Mouse (Mus musculus) 416B (cell line): Measurements from ENCODE around the gene P4ha1.
"Not testable (repeated sequence)": the region's sequence is repeated elsewhere in the genome, so short reads cannot be mapped to it uniquely, and the experiment has no call there.

Experiments
- DNase-seq: peaks from one replicate; pipeline ENCODE4 v3.0.0; 2011; ENCODE audit warnings: low read depth

P4ha1 gene

DNA sequence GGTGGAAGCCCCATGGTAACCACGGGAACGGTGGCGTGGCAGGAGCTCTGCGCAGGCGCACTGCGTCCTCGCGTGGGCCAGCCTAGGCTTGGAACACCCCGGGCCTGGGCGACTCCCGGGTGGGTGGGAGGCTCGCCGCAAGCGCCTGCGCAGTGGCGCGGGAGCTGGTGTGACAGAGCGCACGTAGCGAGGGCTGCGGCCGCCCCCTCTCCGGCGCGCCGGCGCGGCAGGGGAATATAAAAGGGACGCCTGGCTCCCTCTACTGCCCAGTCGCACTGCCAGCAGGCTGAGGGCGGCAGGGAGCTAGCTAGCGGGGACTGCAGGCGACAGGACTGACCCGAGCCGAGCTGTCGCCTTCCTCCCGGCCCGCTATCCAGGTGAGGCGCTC, at the start of gene P4ha1:
P4ha1 (plus strand) TSS at position 197 of the 388 bp plus-strand sequence.
- DNase-seq: peak; percentile 97

GRCm38 (mm10) chr10:59275745-59276144, 47.4 kb upstream of the P4ha1 start:
- DNase-seq: no peak

DNA sequence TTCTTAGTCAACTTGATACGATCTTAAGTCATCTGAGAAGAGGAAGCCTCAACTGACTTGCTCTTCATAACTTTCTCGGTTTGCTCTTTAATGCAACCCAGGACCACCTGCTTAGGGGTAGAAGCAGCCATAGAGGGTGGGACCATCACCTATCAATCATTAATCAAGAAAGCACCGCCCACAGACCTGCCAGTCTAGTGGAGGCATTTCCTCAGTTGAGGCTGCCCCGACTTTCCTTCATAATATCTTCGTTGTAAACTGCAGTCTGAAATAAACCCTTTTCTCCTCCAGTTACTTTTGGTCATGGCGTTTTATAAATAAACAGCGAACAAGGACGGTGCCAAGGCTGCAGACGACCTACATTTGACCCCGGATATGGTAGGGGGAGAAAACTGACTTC, 46.0 kb upstream of the P4ha1 start:
- DNase-seq: no peak

- no peak for DNase-seq
Measured at GRCm38 (mm10) chr10:59277729-59278475, 45.2 kb upstream of the P4ha1 start.

- DNase-seq: peak; percentile 35
Measured at GRCm38 (mm10) chr10:59283164-59283563, 39.9 kb upstream of the P4ha1 start.

DNA sequence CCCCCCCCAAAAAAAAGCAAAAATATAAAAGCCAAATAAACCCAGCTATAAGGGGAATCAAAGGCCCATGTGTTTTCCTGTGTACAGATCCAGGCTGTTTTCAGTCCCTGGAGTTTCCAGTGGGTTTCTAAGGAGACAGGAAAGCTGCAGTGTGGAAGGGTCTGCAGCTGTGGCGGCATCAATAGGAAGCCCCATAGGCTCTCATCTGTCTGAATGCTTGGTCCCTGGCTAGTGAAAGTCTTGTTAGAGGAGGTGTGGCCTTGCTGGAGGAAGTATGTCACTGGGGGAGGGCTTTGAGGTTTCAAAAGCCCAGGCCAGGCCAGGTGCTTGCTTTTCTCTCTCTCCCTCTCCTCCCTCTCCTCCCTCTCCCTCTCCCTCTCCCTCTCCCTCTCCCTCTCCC, 39.3 kb upstream of the P4ha1 start:
- peak; percentile 37 for DNase-seq

GRCm38 (mm10) chr10:59285530-59285929, 37.6 kb upstream of the P4ha1 start:
- no peak for DNase-seq

DNA sequence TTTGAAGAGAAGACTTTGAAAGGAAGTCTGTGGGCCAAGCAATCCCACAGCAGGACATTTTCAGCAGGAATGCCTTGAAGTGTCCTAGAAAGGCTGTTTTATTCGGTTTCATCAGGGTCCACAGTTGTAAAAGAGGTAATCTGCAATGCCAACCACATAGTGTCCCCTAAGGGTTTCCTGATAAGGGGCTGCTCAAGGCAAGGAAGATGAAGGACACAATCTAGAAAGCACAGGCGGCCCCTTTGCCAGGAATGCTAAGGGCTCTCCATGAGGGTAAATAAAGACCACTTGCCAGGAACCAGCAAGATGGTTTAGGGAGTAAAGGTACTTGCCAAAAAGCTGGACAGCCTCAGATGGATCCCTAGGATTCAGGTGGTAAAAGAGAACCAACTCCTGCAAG, 35.8 kb upstream of the P4ha1 start:
- DNase-seq: no peak

DNA sequence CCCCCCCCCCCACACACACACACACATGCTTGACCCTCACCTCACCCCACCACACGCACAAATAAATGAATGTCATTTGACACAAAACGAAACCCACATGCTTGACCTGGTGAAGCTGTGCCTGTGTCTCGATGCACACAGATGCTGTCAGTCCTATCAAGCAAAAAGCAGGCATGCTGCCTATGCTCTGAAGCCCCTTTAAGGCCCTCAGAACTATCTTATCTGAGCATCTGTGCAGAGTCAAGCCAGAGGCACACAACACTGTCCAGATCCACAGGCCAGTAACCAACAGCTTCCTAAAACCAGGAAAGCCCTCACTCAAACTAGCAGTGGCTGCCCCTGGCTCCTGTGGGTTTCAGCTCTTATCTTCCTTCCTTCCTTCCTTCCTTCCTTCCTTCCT, 35.4 kb upstream of the P4ha1 start:
- DNase-seq: no peak

DNA sequence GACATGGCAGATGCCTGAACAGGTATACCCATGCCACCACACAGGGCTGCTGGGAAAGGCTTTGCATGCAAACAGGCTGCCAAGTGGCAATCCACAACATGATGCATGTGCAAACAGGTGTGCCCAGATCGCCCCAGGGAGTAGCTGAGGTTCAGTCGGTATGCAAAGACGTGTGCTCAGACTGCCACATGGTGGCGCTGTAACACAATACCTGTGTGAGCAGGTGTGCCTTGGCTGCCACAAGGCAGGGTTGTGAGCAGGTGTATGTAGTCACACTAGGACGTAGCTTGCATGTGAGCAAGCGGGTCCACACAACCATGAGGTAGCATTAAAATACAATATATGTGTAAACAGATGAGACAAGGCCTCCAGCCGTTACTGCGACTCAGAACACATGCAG, 34.0 kb upstream of the P4ha1 start:
- no peak for DNase-seq

DNA sequence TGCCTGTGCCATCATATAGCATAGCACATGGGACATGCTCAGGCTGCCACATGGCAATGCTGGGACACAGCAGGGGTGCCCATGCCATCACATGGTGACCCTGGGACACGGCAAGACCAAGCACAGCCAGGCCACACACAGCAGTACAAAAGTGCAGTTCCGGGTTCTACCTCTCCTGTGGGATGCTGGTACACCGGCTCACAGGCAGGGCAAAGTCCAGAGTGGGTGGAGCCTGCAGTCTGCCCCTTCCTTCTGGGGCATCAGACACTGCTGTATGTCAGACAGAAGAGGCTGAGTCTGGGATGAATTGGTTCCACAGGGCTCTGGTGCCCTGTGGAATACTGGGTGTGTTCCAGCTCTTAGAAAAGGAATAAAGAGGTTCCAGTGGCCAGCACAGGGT, 31.6 kb upstream of the P4ha1 start:
- DNase-seq: no peak

DNA sequence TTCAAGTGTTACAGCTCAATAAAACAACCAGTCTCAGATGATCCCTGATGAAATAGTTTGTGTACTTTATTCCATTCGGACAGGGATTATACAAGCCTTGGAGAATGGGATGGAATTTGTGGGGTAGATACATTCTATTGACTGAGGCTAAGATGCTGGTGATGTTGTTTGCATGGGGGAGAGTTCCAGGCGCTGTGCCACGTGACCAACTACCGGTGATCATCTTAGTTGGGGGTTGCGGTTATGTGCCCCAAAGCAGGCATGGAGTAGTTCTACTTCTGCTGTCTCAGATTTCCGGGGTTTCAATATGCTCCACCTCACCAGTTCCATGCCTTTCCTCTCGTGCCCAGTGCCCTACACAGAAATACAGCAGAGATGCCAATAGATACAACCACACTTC, 31.0 kb upstream of the P4ha1 start:
- no peak for DNase-seq

DNA sequence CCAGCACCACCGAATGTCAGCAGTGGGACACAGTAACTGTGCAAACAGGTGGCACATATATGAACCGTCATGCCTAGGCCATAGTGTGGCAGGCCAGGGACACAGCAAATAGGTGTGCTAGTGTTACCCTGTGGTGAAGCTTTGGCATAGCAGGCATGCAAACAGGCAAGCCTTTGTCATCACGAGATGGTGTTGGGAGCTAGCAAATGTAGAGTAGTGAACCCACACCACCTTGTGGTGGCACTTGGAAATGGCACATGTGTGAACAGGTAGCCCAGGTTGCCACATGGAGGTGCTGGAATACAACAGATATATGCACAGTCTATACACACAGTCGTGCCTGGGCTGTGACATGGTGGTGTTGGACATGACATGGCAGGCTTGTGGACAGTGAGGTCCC, 30.5 kb upstream of the P4ha1 start:
- peak; percentile 86 for DNase-seq

GRCm38 (mm10) chr10:59295241-59295811, 27.8 kb upstream of the P4ha1 start:
- DNase-seq: peak; percentile 83

GRCm38 (mm10) chr10:59296261-59296660, 26.8 kb upstream of the P4ha1 start:
- DNase-seq: peak; percentile 86

DNA sequence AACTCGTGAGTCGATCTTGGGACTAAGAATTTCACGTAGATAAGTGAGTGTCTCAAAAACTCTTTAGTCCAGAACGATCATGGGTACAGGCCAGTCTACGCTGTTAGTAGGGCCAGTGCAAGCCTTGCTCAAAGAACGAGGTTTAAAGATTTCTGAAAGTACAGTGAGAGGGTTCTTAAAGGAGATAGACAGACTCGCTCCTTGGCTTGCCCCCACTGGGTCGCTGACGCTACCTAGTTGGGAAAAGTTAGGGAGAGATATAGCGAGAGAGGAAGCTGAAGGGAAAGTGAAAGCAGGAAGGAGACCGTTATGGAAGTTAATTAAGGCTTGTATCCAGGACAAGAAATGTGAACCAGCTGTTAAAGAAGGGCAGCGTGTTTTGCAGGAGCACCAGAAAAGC, 20.4 kb upstream of the P4ha1 start:
- not testable (repeated sequence) for DNase-seq

DNA sequence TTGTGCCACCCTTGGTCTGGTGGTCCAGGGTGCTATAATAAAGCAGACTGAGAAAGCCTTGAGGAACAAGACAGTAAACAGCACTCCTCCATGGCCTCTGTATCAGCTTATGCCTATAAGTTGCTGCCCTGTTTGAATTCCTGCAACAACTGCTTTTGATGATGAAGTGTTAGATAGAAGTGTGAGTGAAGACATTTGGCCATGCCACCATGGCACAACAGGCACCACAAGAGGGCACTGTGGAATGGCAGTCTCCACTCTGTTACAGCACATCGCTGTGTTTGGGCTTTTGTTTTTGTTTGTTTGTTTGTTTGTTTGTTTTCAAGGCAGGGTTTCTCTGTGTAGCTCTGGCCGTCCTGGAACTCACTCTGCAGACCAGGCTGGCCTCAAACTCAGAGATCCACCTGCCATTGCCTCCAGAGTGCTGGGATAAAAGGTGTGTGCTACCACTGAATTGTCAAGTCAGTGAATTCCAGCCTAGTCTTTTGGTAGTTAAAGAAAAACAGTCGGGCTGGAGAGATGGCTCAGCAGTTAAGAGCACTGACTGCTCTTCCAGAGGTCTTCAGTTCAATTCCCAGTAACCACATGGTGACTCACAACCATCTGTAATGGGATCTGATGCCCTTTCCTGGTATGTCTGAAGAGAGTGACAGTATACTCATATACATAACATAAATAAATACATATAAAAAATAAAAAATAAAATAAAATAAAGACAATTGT, 13.9 kb upstream of the P4ha1 start:
- peak; percentile 46 for DNase-seq

DNA sequence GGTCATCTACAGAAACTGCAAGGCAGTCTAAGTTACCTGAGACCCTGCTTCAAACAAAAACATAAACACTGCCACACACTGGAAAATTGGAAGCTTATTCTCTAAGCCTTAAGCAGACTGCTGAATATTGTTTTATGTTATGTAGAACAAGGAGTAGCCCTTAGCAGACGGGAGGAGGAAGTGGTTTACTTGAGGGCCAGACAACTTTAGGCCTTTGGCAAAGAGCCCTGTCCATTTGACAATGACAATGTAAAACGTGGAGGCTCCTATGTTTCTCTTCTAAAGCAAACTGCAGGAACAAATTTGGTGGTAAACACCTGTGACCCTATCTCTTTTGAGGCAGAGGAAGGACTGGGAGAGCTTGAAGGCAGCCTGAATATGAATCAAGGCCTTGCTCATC, 13.0 kb upstream of the P4ha1 start:
- DNase-seq: peak; percentile 86

DNA sequence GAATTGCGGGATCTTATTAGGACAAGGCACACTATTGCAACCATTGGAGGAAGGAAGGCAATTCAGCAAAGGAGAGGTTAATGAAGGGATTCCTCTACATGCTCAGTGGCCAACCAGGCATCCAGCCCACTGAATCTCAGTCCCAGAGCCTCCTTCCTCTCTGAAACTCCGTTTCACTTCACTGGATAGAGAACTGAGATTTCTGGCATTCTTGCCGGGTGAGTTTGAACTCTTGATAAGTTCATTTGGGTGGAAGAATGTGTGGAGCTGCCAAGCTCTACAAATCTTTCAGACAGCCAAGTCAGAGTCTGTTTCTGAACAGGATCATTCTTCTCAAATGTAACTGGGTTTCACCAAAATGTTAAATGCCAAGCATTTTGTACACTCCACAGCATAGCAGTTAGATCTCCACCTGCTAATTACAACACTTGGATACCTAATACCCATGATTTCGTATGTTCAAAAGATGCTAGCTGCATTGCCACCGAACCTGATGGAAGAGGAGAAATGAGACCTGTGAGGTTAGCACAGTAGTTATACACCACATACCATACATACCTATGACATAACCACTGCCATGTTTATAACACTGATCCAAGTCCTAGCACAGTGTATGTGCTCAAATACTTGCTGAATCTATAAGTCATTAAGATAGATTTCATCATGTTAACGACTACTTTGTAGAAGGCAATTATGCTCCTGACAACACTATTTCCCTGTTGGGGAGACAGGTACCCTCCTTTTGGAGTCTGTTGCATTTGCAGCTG, 12.2 kb upstream of the P4ha1 start:
- DNase-seq: no peak

DNA sequence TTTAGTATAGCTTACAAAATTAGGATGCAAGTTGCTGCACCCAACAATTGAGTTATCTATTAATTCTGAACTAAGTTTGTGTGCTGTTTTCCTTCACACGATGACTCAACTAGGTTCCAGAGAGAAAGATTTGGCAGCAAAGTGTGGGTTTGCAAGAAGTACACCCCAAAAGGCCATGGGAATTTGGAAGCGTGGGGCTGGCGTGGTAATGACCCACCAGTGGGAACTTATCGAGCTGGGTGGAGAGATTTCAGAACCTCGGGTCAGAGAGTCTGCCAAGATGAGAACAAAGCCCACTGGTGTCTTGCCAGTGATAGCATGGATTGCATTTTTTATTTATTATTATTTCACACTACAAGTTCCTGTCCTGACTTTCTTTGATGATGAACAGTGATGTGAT, 11.2 kb upstream of the P4ha1 start:
- no peak for DNase-seq

DNA sequence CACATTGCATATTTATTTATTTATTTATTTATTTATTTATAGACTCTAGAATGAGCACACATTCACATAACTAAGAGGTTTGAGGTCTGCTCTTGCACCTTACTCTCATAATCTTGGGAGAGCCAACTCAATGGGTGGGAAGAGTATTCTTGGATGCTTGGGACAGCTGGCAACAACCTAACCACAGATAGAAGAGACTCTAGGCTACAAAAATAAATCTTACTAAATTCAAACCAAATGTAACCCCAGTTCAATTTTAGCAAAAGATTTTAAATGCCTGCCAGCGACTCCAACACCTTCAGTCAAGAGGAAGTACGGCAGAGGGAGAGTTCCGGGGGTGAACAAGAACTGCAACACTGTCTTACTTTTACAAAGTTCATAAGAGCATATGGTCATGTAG, 2.0 kb upstream of the P4ha1 start:
- DNase-seq: no peak

DNA sequence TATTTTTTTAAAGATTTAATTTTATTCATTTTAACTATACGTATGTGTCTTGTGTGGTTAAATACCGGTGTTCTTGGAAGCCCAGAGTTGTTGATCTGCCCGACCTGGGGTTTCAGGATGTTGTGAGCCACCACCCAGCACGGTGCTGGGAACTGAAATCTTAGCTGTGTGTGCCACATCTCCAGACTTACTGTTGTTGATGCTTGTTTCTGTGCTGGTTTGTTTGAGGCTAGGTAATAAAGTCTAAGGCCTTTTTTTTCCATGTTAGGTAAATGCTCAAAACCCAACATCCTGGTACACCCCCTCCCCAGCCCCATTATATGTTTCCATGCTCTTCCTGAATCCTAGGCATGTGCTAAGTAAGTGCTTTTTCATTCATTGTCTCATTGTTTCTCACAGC, 825 bp upstream of the P4ha1 start:
- DNase-seq: no peak
